Mouse (Mus musculus) small intestine, adult 2 months (tissue): ENCODE results near the gene Bfsp2. TPM values are rescaled to one million over a fixed set of nuclear protein-coding genes. Genes with fewer than 3 reads are reported as not detected.

ENCODE experiments used
- H3K27ac ChIP-seq: fragments of 200-500 bp; 2 replicates; pipeline ENCODE4 v1.5.1; 2012; ENCODE audit warnings: low read depth, low read length, control low read depth, inconsistent platforms; ENCODE audit not compliant: insufficient read depth
- H3K27me3 ChIP-seq: fragments of 200-500 bp; 2 replicates; pipeline ENCODE4 v1.6.1; 2012; ENCODE audit warnings: mild to moderate bottlenecking, moderate library complexity, low read length, inconsistent platforms; ENCODE audit not compliant: control insufficient read depth, insufficient read depth
- H3K36me3 ChIP-seq: fragments of 200-500 bp; 2 replicates; pipeline ENCODE4 v1.6.1; 2012; ENCODE audit warnings: mild to moderate bottlenecking, low read length, control low read depth, inconsistent platforms; ENCODE audit not compliant: control insufficient read depth, insufficient read depth
- H3K4me1 ChIP-seq: fragments of 200-500 bp; 2 replicates; pipeline ENCODE4 v1.6.1; 2012; ENCODE audit warnings: low read length, inconsistent platforms, mixed read lengths; ENCODE audit not compliant: control insufficient read depth, insufficient read depth, insufficient read length
- H3K4me3 ChIP-seq: fragments of 200-500 bp; 2 replicates; pipeline ENCODE4 v1.5.1; 2012; ENCODE audit warnings: low read depth, mild to moderate bottlenecking, control low read depth, inconsistent platforms, low read length, moderate library complexity
- CTCF ChIP-seq: fragments of 200-500 bp; IDR thresholded peaks from 2 replicates; pipeline ENCODE4 v1.5.1; 2012; ENCODE audit warnings: low read depth, mild to moderate bottlenecking, control low read depth, inconsistent platforms, low read length, moderate library complexity, mixed read lengths; ENCODE audit not compliant: insufficient replicate concordance, insufficient read length; ENCODE audit errors: extremely low read depth
- POLR2A ChIP-seq: fragments of 200-500 bp; IDR thresholded peaks from 2 replicates; pipeline ENCODE4 v1.6.1; 2012; ENCODE audit warnings: low read depth, mild to moderate bottlenecking, control low read depth, inconsistent platforms, low read length, moderate library complexity
- WGBS: fragments of 180-500 bp; shearing (Covaris S2); methylation state at CpG from one replicate; pipeline ENCODE4 v1.1.7; 2018; 5-methylcytosine and 5-hydroxymethylcytosine counted together
- polyA plus RNA-seq: library from polyadenylated mRNA; depleted of rRNA; stranded (reverse); fragments of >200 nt; gene quantifications from 2 replicates; pipeline ENCODE4 v1.2.3, GENCODE M21; 2012

Bfsp2 gene
- polyA plus RNA-seq, 1 experiment: 1.1 TPM

DNA sequence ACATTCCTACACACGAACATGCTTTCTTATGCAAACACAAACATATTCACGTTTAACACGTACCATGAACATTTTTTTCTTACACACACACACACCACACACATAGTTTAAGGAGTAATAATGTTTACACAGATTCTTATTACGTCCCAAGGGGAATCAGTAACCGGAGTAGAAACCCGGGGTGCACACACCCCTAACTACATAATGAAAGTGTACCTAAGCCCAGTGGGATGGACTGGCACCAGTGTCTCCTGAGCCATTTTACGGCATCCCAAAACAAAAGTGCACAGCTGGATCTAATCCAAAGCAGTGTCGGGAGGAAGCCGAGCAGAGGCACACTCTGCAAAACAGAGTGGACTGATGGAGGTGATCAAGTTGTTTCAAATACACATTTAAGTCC lies 66.8 kb downstream of the Bfsp2 start:
- TF ChIP-seq CTCF (no peak), POLR2A (no peak)
- Histone ChIP-seq H3K27me3 (no peaks in the 10 kb centered on the region; the same call in 1 of the 2 replicates), H3K27ac (no peak overlapping the region), H3K4me3 (no peak overlapping the region), H3K4me1 (no peaks in the 10 kb centered on the region; the same call in 1 of the 2 replicates), H3K36me3 (no peaks in the 10 kb centered on the region)
- WGBS: 28% methylated on average over 9 of the region's 9 CpGs

DNA sequence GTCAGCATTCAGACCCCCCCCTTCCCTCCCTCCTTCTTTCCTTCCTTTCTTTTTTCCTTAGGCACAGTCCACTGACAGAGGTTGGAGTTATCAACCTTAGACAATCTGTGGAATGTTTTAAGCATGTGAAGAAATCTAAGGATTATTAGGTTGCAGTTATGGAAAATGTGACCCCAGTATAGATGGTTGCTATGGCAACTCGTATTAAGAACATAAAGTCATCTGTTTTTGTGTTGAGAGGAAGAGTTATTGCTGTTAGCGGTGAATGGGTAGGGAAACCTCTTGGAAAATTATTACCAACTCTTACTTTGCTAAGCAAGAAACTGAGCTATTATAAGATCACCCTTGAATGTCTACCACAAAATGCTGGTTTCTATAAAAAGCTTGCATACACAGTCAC lies 71.1 kb downstream of the Bfsp2 start:
- Histone ChIP-seq H3K4me1 (no peaks in the 10 kb centered on the region; the same call in 1 of the 2 replicates), H3K27ac (no peak overlapping the region), H3K4me3 (no peak overlapping the region), H3K27me3 (no peaks in the 10 kb centered on the region), H3K36me3 (no peaks in the 10 kb centered on the region)
- 87% methylated on average over 2 of the region's 2 CpGs for WGBS
- TF ChIP-seq POLR2A (no peak), CTCF (no peak)

GRCm38 (mm10) chr9:103408136-103408777 lies 72.0 kb downstream of the Bfsp2 start:
- 50% methylated on average over 4 of the region's 4 CpGs for WGBS
- Histone ChIP-seq H3K4me1 (no peaks in the 10 kb centered on the region), H3K27ac (no peak overlapping the region), H3K36me3 (no peaks in the 10 kb centered on the region), H3K4me3 (no peak overlapping the region), H3K27me3 (no peaks in the 10 kb centered on the region)
- TF ChIP-seq CTCF (no peak), POLR2A (no peak)

GRCm38 (mm10) chr9:103403331-103403973 lies 76.8 kb downstream of the Bfsp2 start:
- Histone ChIP-seq H3K4me3 (no peak overlapping the region), H3K4me1 (no peaks in the 10 kb centered on the region), H3K27ac (no peak overlapping the region), H3K27me3 (no peaks in the 10 kb centered on the region), H3K36me3 (no peaks in the 10 kb centered on the region)
- WGBS: 41% methylated on average over 4 of the region's 4 CpGs
- TF ChIP-seq POLR2A (no peak), CTCF (no peak)

DNA sequence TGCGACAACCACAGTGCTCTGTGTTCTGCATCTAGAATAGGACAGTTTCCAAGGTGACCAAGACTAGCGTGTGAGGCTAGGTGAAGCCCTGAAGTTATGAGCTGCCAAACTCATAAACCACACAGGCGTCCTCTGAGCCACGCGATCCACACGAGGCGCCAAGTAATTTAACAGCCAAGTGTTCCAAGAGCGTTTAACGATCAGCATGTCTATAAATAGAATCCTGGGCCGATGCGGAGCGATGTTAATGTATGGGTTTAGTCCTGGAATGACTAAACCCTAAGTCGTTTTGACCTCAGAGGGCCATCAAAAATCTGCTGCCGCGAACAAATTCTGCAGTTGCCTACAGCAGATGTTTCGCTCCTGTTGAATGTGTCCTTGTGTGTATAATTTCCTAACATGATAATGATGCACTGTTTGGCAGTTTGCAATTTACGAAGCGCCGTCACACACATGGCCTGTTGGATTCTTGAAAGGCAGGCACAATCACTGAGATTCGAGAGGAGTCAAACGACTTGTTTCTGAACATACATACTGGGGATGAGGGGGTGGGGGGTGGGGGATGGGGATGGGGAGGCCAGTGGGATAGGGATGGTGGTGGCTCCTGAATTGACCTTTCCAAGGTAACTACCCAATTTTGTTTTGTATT lies 81.6 kb downstream of the Bfsp2 start:
- Histone ChIP-seq H3K27ac (peak overlapping the region; percentile 15; the same call in 1 of the 2 replicates), H3K27me3 (no peaks in the 10 kb centered on the region), H3K4me1 (no peaks in the 10 kb centered on the region), H3K4me3 (no peak overlapping the region), H3K36me3 (no peaks in the 10 kb centered on the region)
- WGBS: 72% methylated on average over 21 of the region's 21 CpGs
- TF ChIP-seq POLR2A: no peak
- no peak for TF ChIP-seq CTCF

- Histone ChIP-seq H3K27ac (no peak overlapping the region), H3K4me1 (no peaks in the 10 kb centered on the region), H3K4me3 (no peak overlapping the region), H3K36me3 (no peaks in the 10 kb centered on the region), H3K27me3 (no peaks in the 10 kb centered on the region)
- TF ChIP-seq CTCF: no peak
- no peak for TF ChIP-seq POLR2A
- WGBS: 84% methylated on average over 11 of the region's 11 CpGs
Measured at GRCm38 (mm10) chr9:103393256-103393655, 87.0 kb downstream of the Bfsp2 start.

- H3K27ac ChIP-seq: no peak overlapping the region
- TF ChIP-seq POLR2A (no peak), CTCF (no peak)
- H3K27me3 ChIP-seq: no peaks in the 10 kb centered on the region
- no peaks in the 10 kb centered on the region for H3K36me3 ChIP-seq
- H3K4me1 ChIP-seq: no peaks in the 10 kb centered on the region
- no peak overlapping the region for H3K4me3 ChIP-seq
- 71% methylated on average over 6 of the region's 6 CpGs for WGBS
Measured at GRCm38 (mm10) chr9:103391796-103392372, 88.3 kb downstream of the Bfsp2 start.
